Mouse (Mus musculus): ENCODE measurements around the gene Mymx. TPM values are rescaled to one million over a fixed set of nuclear protein-coding genes. Genes with fewer than 3 reads are reported as not detected.

Gene Mymx
- total RNA-seq, 2 experiments from 2014 or later, result 0.33 to 1.2 TPM

GRCm38 (mm10) chr17:45573780-45574123 lies 28.1 kb downstream of the Mymx start:
- intact Hi-C loops (cut with DNase I), result no loop called here
- DNase-seq, result peak; percentile 96 to 98

DNA sequence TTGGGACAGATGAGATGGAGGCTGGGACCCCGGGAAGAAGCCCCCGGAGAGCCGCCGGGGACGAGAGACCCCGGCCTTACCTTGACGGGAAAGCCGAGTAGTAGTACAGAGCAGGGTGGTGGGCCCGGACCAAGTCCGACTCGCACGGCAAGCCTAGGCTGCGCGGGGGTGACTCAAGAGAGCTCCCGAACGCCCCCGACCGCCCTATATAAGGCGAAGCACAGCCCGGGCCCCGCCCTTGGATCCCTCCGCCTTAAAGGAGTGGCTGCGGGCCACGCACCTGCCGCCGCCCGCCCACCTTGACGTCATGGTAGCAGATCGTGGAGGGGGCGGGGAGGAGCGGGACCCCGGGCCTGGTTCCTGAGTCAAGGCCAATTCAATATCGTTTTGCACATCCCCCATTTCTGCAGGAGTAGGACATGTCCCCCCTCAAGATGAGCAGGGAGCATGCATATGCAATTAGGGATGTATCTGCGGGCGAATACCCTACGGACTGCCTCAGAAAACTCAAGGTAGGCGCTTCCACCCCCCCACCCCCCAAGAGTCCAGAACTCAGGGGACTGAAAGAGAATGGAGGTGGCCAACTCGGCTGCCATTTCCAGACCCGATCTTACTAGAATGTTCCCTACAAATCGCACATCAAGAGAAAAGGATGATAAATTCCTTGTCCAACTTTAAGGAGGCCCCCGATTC lies 28.7 kb downstream of the Mymx start, which contains the start of gene Hsp90ab1:
Gene Hsp90ab1, minus strand, starts transcription at position 185 of the 693 bp plus-strand sequence.
- intact Hi-C loops (cut with DNase I), result no loop called here
- peak; percentile 98 for DNase-seq

DNA sequence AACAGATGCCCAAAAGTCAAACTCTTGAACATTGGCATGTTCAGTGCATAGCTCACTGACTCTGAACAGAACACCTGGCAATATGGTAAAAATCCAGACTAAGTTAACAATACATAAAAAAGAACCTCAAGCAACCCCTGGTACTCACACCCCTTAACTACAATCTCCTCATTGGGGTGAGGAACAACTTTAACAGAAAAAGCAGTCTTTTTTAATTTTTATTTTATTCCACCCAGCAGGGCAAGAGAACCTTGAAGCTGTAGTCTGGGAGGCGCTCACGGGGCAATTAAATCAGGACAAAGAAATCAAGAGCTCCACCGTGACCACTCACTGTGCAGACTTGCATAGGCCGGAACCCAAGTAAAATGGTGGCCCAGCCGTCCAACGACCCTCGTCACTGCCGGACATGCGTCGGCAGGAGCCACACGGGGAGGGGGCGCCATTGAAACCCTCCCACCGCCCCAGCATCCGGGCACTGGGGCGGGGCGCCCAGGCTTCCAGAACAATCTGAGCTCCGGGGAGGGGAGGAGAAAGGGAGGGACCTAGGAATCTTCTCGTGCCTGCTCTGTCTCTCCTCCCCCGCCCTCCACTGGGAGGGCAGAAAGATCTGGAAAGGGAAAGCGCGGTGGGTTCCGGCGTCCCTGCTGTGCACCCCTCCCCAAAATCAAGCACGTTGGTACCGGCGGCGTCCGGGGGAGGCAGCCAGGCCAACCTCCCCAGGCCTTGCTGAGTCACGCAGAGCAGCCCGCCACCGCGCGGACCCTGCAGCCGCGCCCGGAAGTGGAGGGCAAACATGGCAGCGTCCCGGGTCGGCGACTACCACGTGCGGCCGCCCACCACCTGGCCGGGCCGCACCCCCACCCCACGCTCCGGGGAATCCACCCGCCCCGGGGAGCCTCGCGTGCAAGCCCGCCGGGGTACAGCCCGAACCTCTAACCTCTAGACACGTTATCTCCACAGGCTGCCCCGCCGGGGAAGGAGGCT lies 29.5 kb downstream of the Mymx start:
- intact Hi-C loops (cut with DNase I), result no loop called here
- peak; percentile 62 to 69 for DNase-seq

DNA sequence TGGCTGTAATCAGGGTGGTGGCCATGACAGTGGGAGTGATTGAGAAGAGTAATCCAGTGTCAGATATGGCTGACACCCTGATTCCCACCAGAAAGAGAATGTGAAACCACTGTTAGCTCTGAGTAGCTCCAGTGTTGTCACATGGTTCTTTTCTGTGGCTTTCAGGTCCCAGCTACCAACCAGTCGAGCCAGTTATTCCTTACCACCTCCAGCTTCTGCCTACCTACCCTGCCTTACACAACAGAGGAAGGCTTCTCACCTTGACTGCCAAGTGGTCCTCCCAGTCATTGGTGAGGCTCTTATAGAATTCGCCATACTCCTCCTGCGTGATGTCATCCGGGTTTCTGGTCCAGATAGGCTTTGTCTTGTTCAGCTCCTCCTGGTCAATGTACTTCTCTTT lies 31.9 kb downstream of the Mymx start:
- intact Hi-C loops (cut with DNase I), result no loop called here

DNA sequence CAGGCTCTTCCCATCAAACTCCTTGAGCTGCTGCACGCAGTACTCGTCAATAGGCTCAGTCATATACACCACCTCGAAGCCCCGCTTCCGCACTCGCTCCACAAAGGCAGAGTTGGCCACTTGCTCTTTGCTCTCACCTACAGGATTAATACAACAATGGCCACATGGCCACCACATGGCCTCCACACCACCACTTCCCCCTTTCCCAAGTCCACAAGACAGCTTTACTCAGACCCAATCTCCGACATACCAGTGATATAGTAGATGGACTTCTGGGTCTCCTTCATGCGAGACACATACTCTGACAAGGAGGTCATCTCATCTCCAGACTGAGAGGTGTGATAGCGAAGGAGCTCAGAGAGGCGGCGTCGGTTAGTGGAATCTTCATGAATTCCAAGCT lies 32.9 kb downstream of the Mymx start:
- intact Hi-C loops (cut with DNase I), result no loop called here
- DNase-seq, result no peak

More for the DNA sequence above, 31.9 kb downstream of the Mymx start:
- no peak for DNase-seq

DNA sequence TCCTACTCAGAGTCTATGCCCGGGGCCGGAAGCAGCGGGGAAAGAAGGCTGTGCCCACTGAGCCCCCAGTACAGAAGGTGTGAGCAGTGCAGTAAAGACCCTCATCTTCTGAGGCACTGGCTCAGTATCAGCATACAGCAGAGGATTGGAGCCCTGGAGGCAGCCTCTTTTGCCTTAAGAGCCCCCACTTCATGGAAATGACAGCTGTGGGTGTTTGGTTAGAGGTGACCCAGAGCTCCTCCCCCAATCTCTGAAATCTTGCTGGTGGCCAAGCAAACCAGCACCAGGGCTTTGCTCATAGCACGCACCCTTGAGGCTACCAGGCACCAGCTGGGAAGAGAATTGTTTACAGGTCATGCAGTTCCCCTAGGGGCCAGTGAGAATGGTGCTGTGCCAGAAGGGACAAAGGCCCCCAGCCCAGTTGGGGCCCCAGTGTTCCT lies 34.7 kb downstream of the Mymx start:
- DNase-seq, result no peak

DNA sequence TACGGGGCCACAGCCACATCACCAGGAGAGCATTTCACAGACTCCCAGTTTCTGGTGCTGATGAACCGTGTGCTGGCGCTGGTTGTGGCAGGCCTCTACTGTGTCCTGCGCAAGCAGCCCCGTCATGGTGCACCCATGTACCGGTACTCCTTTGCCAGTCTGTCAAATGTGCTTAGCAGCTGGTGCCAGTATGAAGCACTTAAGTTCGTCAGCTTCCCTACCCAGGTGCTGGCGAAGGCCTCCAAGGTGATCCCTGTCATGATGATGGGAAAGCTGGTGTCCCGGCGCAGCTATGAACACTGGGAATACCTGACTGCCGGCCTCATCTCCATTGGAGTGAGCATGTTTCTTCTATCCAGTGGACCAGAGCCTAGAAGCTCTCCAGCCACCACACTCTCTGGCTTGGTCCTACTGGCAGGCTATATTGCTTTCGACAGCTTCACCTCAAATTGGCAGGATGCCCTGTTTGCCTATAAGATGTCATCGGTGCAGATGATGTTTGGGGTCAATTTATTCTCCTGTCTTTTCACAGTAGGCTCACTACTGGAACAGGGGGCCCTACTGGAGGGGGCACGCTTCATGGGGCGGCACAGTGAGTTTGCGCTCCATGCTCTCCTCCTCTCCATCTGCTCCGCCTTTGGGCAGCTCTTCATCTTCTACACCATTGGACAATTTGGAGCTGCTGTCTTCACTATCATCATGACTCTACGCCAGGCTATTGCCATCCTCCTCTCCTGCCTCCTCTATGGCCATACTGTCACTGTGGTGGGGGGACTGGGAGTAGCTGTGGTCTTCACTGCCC lies 35.3 kb downstream of the Mymx start:
- intact Hi-C loops (cut with DNase I), result no loop called here
- no peak for DNase-seq

More for the DNA sequence above, 34.7 kb downstream of the Mymx start:
- intact Hi-C loops (cut with DNase I), result no loop called here

GRCm38 (mm10) chr17:45566031-45566359 lies 35.9 kb downstream of the Mymx start:
- no peak for DNase-seq
- intact Hi-C loops (cut with DNase I), result no loop called here

GRCm38 (mm10) chr17:45565103-45565502 lies 36.8 kb downstream of the Mymx start:
- no peak for DNase-seq
- intact Hi-C loops (cut with DNase I), result no loop called here

DNA sequence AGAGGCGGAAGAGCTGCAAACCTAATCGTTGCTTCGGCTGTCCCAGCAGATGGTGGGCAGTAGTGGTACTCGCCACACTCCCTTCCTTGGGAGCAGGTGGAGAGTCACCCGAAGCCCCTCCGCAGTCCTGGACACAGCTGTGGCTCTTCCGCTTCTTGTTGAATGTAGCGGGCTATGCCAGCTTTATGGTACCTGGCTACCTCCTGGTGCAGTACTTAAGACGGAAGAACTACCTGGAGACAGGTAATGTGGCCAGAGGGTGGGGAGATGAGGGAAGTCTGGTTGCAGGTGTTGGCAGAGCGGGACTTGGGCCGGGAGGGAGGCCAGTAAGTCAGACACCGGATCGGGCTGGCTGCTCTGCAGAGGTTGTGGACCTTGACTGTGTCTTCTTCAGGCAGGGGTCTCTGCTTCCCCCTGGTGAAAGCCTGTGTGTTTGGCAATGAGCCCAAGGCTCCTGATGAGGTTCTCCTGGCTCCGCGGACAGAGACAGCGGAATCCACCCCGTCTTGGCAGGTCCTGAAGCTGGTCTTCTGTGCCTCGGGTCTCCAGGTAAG lies 37.3 kb downstream of the Mymx start:
- intact Hi-C loops (cut with DNase I), result no loop called here

DNA sequence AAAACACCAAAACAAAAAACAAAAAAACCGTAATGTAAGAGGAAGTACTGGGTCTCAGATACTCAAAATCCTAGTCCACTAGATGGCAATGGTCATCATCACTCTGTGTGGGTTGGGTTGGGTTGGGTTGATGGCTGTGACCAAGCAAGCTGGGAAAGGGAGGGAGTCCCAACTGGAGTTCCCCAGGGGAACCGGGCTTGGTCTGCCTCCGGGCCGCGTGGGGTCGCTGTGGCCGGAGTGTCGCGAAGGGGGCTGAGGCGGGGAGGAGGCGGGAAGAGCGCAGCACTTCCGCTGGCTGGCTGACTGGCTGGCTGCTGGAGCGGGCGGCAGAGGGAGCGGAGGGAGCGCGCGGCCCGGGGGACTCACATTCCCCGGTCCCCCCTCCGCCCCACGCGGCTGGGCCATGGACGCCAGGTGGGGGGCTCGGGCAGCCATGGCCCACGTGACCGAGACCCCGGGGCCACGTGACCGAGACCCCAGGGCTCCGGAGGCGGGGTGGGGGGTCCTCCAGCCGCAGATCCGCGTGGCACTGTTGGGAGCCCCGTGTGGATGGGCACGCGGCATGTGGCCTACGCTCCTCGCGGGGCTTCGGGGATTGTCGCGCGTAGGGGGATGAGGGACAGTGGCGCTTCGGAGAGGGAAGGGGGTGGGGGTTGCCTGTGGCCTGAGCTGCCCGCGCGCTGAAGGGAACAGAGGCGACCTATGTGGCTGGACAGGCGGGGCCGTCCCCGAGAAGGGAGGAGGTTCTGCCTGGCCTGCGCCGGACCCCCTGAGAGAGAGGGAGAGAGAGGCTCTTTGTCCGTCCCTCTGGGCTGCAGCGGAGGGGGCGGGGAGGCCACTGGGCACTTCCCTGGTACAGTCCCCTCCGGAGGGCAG lies 38.0 kb downstream of the Mymx start, which contains the start of gene Slc35b2:
Gene Slc35b2, plus strand, starts transcription at position 220 of the 876 bp plus-strand sequence.
- intact Hi-C loops (cut with DNase I), result no loop called here
- peak; percentile 89 to 93 for DNase-seq

More for the DNA sequence above, 37.3 kb downstream of the Mymx start:
- DNase-seq, result no peak

GRCm38 (mm10) chr17:45563216-45563615 lies 38.7 kb downstream of the Mymx start:
- intact Hi-C loops (cut with DNase I), result no loop called here

DNA sequence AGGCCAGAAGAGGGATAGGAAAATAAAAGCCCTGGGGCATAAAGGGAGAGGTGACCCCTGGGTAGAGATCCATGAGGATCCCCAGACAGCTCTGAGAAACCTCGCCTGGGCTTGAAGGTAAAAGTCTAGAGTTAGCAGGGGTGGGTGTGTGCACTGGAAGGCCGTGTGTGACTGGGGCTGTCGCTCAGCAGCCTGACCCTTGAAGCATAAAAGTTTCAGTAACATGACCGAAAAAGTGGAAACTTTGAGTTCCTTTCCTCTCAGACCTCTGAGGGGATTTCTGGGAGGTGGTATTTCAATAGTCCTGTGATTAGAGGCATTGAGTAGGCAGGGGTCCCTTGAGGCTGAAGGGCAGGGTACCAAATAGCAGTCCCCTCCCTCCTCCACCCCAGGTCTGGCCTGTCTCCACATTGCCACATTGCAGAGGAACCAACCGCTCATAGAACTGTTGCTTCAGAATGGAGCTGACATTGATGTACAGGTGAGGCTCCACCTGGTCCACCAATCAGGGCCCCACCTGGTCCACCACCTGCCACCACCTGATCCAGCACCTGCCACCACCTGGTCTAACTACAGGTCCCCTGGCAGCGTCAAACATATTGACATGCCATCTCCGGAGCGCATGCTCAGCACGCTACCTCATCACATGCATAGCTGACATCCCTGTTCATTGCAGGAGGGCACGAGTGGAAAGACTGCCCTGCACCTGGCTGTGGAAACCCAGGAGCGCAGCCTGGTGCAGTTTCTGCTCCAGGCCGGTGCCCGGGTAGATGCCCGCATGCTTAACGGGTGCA lies 42.0 kb downstream of the Mymx start:
- intact Hi-C loops (cut with DNase I), result no loop called here
- DNase-seq, result no peak

More at GRCm38 (mm10) chr17:45563216-45563615, 38.7 kb downstream of the Mymx start:
- DNase-seq, result no peak

DNA sequence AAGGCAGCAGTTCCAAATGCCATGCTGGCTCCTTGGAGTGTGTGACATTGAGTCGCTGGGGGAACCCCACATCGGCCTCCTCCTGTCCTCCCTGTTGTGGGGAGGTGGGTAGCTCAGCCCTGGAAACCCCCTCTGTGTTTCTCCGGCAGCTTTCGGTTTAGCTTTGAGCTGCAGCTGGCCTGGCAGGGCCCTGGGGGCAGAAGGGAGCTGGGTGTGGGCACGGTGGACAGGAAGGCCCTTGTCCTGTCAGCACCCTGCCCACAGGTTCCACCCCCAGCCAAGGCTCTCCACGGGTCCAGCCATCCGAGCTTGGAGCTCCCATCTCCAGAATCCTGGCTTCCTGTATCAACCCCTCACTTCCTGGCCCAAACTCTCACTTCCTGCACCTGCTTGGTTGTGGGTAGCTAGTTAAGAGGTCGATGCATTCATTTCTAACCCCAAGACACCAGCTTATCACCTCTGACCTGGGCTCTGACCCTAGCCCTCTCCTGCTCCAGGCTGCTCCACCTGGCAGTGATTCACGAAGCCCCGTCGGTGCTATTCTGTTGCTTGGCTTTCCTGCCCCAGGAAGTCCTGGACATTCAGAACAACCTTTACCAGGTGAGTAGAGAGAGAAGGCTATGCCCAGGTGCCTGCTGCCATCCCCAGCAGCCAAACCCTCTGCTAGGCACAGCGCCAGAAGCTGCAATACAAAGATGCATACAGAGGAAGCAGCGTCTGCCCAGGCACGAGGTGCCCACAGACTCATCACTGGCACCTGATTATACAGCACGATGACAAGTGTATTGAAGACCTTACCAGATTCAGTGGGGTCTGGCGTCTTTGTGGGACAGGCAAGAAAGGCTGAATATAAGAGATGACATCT lies 43.7 kb downstream of the Mymx start:
- DNase-seq, result no peak
- intact Hi-C loops (cut with DNase I), result no loop called here

DNA sequence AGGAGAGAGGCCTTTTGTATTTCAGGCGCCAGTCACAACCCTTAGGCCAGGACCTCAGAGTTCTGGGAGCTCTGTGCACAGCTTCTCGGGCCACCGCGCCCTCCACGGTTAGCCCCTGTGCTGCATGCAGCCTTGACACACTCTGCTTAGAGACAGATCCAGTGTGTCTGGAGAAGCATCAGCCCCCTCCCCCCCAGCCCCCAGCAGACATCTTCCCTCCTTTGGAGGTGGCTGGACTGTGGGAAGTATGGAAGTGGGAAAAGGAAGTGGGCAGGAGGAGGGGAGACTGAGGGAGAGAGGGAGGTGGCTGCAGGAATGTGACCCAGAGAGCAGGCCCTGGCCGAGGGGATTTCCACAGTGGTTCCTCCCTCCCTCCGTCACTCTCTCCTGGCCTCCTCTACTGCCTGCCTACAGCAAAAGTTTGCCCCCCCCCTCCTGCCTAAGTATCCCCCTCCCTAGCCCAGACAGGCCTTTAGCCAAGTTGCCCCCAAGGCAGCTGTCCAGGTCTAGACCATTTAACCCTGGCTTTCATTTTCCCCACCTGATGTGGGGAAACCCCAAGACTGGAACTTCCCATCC lies 44.6 kb downstream of the Mymx start:
- intact Hi-C loops (cut with DNase I), result no loop called here
- DNase-seq, result no peak

GRCm38 (mm10) chr17:45556514-45557245 lies 45.2 kb downstream of the Mymx start:
- intact Hi-C loops (cut with DNase I), result no loop called here
- no peak for DNase-seq

GRCm38 (mm10) chr17:45556107-45556489 lies 45.8 kb downstream of the Mymx start:
- DNase-seq, result no peak
- intact Hi-C loops (cut with DNase I), result no loop called here

Measured in gastrocnemius, postnatal 36 days (tissue).